Mouse (Mus musculus) right cerebral cortex, postnatal 36 days (tissue): ENCODE measurements around the gene Mark4.
A peak's percentile ranks its signal among the peaks of the same experiment; 100 is the strongest.

Experiments used
- DNase-seq, 2 experiments: peaks; one replicate each; pipeline ENCODE4 v3.0.0; 2022; ENCODE audit warnings: low spot score in 2 of 2, mixed read lengths in 1 of 2

Mark4 gene

GRCm38 (mm10) chr7:19470308-19470707, 11.7 kb upstream of the Mark4 start:
- DNase-seq: no peak

DNA sequence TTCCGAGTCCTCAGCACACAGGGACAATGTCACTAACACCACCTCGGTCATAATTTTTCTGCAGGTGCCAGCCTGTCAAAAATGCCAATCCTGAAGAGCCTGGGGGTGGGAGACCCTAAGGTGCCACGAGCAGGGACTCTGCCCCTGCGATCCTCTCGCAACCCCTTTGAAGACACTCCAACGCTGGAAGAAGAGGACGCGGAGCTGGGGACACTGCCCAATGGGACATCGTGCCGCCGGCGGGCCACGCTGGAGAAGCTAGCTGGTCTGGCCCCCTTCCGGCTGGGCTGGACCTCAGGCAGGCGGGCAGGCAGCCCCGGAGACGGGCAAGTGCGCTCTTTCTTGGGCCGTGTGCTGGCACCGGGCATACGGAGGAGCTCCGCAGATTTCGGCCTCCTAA, 10.8 kb upstream of the Mark4 start:
- DNase-seq: no peak

- no peak for DNase-seq
Observed at GRCm38 (mm10) chr7:19468279-19468678, 9.7 kb upstream of the Mark4 start.

- no peak for DNase-seq
Observed at GRCm38 (mm10) chr7:19467638-19468037, 9.0 kb upstream of the Mark4 start.

GRCm38 (mm10) chr7:19466602-19467145, 8.1 kb upstream of the Mark4 start:
- no peak for DNase-seq

DNA sequence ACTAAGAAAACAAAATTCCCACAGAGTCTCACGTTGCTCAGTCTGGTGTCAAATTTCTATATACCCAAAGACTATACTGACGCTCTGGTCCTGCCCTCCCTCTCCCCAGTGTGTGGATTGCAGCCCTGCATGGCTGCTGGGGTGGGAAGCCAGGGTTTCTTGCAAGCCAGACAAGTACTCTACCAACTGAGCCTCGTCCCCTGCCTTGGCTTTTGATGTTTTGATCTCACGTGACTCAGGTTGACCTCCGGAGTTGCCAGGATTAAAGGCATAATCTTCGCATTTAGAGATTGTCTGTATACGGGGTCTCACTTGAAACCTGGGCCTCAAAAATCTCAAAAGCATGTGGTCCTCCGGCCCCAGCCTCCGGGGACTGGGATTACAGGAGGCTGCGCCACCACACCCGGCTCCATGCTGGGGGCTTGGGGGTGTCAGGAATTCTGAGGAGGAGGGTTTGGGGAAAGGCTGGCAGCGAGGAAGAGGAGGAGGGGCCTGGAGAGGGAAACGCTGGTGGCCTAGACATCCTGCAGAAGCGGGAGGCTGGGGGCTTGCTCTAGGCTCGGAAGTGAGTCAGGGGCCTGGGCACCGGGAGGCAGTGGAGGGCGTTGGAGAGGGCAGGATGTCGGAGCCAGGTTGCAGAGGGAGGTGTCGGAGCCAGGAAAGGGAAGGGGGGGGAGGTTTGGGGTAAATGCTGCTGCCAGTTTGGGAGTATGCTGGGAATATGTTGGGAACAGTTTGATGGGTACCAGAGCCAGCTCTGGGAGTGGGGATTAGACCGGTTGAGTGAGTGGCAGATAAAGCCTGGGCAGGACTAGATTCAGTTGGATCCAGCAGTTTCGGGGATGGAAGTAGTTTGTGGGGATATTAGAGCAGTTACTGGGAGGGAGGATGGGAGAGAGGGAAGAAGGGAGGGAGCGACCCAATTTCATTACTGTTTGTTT, 6.0 kb upstream of the Mark4 start:
- no peak for DNase-seq

DNA sequence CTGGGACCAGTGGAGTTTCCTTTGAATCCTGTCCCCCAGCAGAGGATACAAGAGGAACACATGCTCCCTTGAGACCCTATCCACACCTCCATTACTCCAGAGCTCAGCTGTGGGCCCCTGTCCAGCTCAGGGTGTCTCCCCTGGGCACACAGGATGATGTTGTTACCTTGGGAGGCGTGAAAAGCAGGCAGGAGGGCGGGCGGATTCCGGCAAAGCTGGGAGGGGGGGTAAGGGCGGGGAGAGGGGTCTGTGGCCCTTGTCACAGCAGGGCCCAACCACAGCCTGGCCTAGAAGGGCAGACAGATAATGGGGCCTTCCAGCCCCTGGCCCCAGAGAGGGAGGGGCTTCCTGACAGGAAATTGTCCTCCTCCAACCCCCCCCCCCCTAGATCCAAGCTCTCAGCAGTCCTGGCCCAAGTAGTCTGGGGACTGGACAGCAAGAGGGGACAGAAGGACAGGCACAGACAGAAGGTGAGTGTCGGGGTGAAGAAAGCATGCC, 4.3 kb upstream of the Mark4 start, which contains the start of gene Exoc3l2:
Gene Exoc3l2 (plus strand): TSS at position 448 of the 498 bp plus-strand sequence.
- DNase-seq: no peak

DNA sequence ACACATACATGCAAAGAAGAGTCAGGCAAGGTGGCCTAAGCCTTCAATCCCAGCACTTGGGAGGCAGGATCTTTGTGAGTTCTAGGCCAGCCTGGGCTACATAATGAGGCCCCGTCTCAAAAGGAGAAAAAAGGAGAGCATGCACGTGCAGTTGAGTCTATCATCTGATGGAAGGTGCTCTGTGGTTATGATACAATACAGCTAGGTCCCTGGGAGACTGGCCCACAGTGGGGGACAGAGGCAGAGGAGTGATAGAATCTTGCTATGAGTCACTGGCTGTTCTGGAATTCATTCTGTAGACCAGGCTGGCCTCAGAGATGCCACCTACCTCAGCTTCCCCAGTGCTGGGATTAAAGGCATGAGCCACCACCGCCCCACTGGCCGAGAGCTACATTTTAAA, 3.8 kb upstream of the Mark4 start:
- DNase-seq: no peak

DNA sequence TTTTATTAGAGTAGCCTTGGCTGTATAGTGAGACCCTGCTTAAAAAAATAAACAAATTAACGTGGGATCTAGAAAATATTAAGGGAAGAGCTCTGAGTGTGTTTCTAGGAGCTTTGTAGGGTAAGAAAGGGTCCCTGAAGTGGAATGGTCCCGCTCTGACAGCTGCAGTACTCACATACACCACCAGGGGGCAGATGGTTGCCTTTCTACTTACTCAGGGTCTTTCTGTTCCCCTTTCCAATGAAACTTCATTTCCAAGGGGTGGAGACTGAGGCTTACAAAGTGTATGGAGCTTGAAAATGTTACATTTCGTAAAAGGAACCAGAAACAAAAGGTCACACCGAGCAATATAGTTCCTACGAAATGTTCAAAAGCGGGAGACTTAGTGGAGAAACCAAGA, 2.9 kb upstream of the Mark4 start:
- peak; percentile 44 to 54 for DNase-seq

DNA sequence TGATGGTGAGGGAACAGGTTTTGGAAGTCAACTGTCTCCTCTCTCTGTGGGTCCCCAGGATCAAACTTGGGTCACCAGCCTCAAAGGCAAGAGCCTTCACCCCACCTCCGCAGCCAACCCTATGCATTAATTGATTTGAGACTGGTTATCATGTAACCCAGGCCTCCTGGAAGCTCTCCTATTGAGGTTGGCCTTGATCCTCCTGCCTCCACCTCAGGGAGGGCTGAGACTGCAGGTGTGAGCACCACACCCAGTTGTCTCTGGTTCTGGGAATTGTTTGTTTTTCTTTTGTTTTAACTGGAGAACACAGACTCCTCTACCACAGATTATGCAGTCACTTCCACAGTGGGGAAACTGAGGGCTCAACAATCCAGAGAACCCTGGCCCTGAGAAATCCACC, 1.9 kb upstream of the Mark4 start:
- DNase-seq: no peak

GRCm38 (mm10) chr7:19459144-19459870, 686 bp upstream of the Mark4 start:
- no peak for DNase-seq

DNA sequence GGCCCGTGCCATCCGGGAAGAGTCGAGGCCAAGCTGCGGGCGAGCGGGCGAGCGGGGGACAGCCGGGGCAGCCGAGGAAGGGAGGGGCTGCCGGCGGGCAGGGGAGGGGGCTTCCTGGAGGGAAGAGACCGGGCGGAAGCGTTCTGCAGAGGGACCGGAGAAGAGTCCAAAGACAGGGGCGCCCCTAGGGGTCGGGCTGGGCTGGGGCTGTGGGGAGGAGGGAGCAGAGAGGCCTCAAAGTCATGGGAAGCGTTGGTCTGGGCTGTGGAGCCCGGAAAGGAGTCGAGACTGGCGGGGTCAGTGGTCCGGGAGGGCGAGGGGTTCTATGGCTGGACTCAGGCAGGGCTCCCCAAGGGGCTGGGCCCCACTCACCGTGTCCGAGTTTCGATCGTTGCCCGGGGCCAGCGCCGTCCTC, 542 bp downstream of the Mark4 start:
- peak in 1 of 2 experiments; percentile 25 for DNase-seq

- DNase-seq: no peak
Observed at GRCm38 (mm10) chr7:19457414-19458071, 1.1 kb downstream of the Mark4 start.

- DNase-seq: peak; percentile 26 to 29
Observed at GRCm38 (mm10) chr7:19456628-19457027, 2.0 kb downstream of the Mark4 start.

GRCm38 (mm10) chr7:19455819-19456495, 2.7 kb downstream of the Mark4 start:
- no peak for DNase-seq

GRCm38 (mm10) chr7:19455186-19455585, 3.4 kb downstream of the Mark4 start:
- no peak for DNase-seq

- no peak for DNase-seq
Observed at GRCm38 (mm10) chr7:19449165-19449564, 9.5 kb downstream of the Mark4 start.

- no peak for DNase-seq
Observed at GRCm38 (mm10) chr7:19447689-19448088, 10.9 kb downstream of the Mark4 start.

GRCm38 (mm10) chr7:19444801-19445200, 13.8 kb downstream of the Mark4 start:
- DNase-seq: no peak

GRCm38 (mm10) chr7:19443344-19443743, 15.3 kb downstream of the Mark4 start:
- peak; percentile 66 to 67 for DNase-seq

DNA sequence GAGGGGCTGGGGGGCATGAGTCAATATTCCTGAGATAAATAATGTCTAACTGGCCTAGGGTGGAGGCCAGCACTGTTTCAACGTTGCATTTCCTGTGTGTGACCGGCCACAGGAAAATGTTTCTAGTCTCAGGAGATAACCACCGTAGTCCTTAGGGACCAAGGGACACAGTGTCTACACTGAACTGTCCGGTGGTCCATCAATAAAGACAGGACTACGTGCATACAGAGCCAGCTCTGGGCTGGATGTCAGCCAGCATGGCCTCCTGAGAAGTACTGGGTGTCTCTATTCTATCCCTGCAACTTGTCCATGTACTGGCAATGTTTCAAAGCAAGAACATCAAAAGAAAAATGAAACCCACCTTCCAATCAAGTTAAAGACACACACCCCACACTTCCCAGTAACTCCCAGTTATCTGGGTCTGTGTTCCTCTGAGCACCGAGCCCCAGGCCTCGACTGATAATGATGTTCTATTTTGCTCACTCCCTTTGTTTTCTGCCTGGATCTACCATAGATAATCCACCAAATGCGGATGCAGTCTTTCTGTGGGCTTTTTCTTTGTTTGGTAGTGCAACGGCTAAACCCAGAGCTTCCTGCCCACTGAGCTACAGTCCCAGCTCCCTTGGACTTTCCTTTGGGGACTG, 17.1 kb downstream of the Mark4 start:
- no peak for DNase-seq
